Mouse (Mus musculus): ENCODE results near the gene Ift43. TPM values are rescaled to one million over a fixed set of nuclear protein-coding genes. Genes with fewer than 3 reads are reported as not detected.
A peak's percentile ranks its signal among the peaks of the same experiment; 100 is the strongest.

The Ift43 gene
- polyA plus RNA-seq, 1 experiment from 2014 or later: 35.2 TPM

DNA sequence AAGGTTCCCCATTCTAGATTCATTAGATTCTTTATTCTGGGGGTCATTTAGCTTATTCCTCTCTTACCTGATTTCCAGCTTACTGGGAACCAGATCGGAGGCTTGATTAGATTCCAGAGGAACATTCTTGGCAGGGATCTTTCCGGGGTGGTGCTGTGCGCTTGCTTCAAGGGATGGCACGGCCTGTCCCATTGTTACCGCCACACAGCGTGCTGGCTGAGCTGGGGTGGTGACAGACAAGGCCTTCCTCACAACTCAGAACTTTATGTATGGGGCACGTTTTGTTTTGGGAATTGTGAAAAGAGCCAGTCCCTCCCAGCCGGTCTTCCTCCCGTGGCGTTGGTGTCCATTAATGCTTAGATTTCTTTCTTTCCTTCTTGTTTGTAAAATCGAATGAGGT lies 21.1 kb downstream of the Ift43 start:
- H3K27ac ChIP-seq (replicated peaks): no peak overlapping the region
- no peak overlapping the region for H3K9ac ChIP-seq (replicated peaks)

DNA sequence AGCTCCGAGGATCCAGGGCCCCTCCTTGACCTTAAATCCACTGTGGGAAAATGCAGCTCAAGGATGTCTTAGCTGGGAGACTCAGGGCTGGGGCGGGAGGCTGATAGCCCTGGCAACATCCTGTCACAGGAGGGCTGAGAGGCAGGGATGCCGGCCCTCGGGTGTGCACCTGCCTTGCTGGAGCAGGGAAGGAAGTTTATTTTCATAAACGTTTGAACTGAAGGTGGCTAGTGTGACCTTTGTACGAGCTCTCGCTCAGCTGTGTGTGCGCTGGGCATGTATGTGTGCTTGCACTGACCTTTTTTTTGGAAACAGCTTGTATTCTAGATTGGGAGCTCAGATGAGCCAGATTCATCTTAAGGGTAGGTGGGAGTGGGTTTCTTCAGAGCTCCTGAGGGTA lies 21.5 kb downstream of the Ift43 start:
- no peak for ATAC-seq (ENCODE audit: low FRiP score)
- H3K27ac ChIP-seq (replicated peaks): peak overlapping the region; percentile 33; the same call in 1 of the 2 replicates
- WGBS: 40% methylated on average over 8 of the region's 8 CpGs

More for the DNA sequence above, 21.1 kb downstream of the Ift43 start:
- no peaks in the 10 kb centered on the region for H3K36me3 ChIP-seq
- no peak for ATAC-seq (ENCODE audit: low FRiP score)
- 34% methylated on average over 11 of the region's 11 CpGs for WGBS
- no peaks in the 10 kb centered on the region for H3K27me3 ChIP-seq (replicated peaks)
- peaks cover 18% of the 10 kb centered on the region for H3K4me1 ChIP-seq
- H3K4me3 ChIP-seq (replicated peaks): no peak overlapping the region
- no peak overlapping the region for H3K4me2 ChIP-seq
- no peaks in the 10 kb centered on the region for H3K9me3 ChIP-seq (replicated peaks)

DNA sequence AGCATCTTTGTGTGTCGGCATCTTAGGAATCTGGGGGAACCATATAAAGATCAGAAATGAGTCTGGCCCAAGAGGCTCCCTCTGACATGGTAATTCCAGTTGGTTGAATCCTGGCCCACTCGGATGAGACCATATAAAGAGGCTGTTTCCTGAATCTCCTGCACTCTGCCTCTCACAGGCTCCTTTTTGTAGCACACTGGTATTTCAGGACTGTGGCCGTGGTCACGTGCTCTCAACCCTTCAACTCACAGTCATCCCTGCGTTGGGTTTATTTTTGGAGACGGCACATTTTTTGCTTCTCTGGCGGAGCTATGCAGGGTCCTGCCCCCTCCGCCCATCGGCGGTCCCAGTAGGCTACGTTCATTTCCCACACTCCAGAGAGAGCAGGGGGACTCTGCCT lies 22.0 kb downstream of the Ift43 start:
- Histone ChIP-seq H3K27ac (replicated peaks) (peak overlapping the region; percentile 33; the same call in 1 of the 2 replicates), H3K9ac (replicated peaks) (no peak overlapping the region)

More for the DNA sequence above, 21.5 kb downstream of the Ift43 start:
- Histone ChIP-seq H3K4me2 (no peak overlapping the region), H3K36me3 (no peaks in the 10 kb centered on the region), H3K27me3 (replicated peaks) (no peaks in the 10 kb centered on the region), H3K9me3 (replicated peaks) (no peaks in the 10 kb centered on the region), H3K4me3 (replicated peaks) (no peak overlapping the region), H3K9ac (replicated peaks) (no peak overlapping the region), H3K4me1 (peaks cover 18% of the 10 kb centered on the region)

DNA sequence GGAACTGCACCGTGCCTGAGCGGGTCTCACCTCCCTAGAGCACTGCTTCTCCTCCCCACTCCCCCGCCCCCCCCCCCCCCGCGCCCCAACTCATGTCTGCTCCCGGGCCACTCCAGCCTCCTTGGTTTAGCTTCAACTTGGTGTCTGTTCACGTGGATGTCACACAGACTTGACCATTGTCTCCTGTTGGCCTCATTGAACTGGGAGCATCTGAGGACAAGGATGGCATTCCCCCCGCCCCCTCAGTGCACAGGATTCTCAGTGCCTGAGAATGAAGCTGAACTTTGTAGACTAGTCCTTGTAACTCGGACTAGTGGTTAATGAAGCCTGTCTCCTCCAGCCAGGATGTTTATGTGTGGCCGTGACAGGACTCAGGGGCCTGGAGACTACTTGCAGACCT lies 23.2 kb downstream of the Ift43 start:
- no peak for ATAC-seq (ENCODE audit: low FRiP score)
- H3K9ac ChIP-seq (replicated peaks): no peak overlapping the region
- H3K4me3 ChIP-seq (replicated peaks): no peak overlapping the region
- no peaks in the 10 kb centered on the region for H3K9me3 ChIP-seq (replicated peaks)
- H3K4me1 ChIP-seq: peaks cover 18% of the 10 kb centered on the region
- H3K27ac ChIP-seq (replicated peaks): no peak overlapping the region
- 80% methylated on average over 9 of the region's 10 CpGs for WGBS
- H3K27me3 ChIP-seq (replicated peaks): no peaks in the 10 kb centered on the region
- H3K4me2 ChIP-seq: no peak overlapping the region
- H3K36me3 ChIP-seq: no peaks in the 10 kb centered on the region

More for the DNA sequence above, 22.0 kb downstream of the Ift43 start:
- ATAC-seq (ENCODE audit: low FRiP score): no peak
- H3K27me3 ChIP-seq (replicated peaks): no peaks in the 10 kb centered on the region
- H3K36me3 ChIP-seq: no peaks in the 10 kb centered on the region
- H3K4me1 ChIP-seq: peaks cover 18% of the 10 kb centered on the region
- H3K4me3 ChIP-seq (replicated peaks): no peak overlapping the region
- no peak overlapping the region for H3K4me2 ChIP-seq
- H3K9me3 ChIP-seq (replicated peaks): no peaks in the 10 kb centered on the region
- WGBS: 82% methylated on average over 11 of the region's 11 CpGs

DNA sequence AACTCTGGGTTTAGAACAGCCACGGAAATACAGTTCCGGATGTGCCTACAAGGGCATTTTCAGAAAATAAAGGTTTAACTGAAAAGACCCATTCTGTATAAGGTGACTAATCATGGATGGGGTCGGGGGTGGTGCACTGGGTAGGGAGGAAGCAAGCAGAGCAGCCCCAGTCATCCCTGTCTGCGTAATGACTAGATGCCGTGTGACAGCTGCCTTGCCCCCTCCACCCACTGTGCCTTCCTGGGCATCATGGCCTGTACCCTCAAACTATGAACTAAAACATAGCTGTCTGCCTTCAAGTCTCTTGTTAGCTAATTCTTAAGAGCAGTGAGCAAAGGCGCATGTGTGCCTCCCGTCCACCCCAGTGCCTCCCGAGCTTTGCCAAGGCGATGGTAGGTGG lies 23.7 kb downstream of the Ift43 start:
- 91% methylated on average over 9 of the region's 9 CpGs for WGBS
- ATAC-seq (ENCODE audit: low FRiP score): no peak
- Histone ChIP-seq H3K4me1 (peaks cover 18% of the 10 kb centered on the region), H3K27me3 (replicated peaks) (no peaks in the 10 kb centered on the region), H3K36me3 (no peaks in the 10 kb centered on the region), H3K27ac (replicated peaks) (no peak overlapping the region), H3K9me3 (replicated peaks) (no peaks in the 10 kb centered on the region), H3K9ac (replicated peaks) (no peak overlapping the region), H3K4me3 (replicated peaks) (no peak overlapping the region), H3K4me2 (no peak overlapping the region)

DNA sequence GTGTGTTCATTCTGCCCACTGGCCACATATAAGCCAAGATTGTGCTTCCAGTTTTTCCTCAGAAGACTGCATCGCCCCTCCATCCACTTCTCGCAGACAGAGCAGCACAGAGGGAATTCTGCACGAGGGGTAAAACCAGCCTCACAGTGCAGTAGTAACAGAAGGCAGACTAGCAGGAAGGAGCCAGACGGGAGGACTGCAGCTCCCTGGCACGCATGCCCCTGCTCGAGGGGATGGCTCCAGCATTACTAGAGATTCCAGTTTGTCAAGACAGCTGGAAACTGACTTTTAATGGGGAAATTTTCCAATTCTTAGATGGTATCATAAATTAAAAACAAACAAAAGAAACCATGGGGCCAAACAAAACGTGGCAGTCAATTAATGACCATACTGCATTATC lies 25.3 kb downstream of the Ift43 start:
- ATAC-seq (ENCODE audit: low FRiP score): no peak
- H3K9me3 ChIP-seq (replicated peaks): no peaks in the 10 kb centered on the region
- H3K4me1 ChIP-seq: peaks cover 17% of the 10 kb centered on the region
- H3K4me3 ChIP-seq (replicated peaks): no peak overlapping the region
- H3K4me2 ChIP-seq: no peak overlapping the region
- no peaks in the 10 kb centered on the region for H3K27me3 ChIP-seq (replicated peaks)
- no peak overlapping the region for H3K27ac ChIP-seq (replicated peaks)
- H3K9ac ChIP-seq (replicated peaks): no peak overlapping the region
- no peaks in the 10 kb centered on the region for H3K36me3 ChIP-seq
- 68% methylated on average over 7 of the region's 7 CpGs for WGBS

DNA sequence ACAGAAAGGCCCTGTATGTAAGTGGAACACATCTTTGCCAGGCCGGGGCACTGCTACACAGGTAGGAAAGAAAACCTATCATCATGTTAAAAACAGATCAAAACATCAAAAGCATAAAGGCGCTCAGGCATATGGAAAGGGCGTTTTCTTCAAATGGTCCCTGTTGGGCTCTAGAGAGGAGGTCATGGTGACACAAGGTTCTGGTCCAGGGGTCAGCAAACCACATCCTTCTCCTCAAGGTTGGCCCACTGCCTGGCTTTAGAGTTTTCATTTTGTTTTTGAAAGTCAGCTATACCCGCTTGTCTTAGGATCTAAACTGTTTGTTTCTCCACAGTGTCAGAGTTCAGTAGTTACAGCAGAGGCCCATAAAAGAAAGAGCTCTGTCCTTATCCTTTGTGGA lies 27.2 kb downstream of the Ift43 start:
- Histone ChIP-seq H3K9ac (replicated peaks) (no peak overlapping the region), H3K27me3 (replicated peaks) (no peaks in the 10 kb centered on the region), H3K4me1 (no peaks in the 10 kb centered on the region), H3K4me3 (replicated peaks) (no peak overlapping the region), H3K27ac (replicated peaks) (no peak overlapping the region), H3K36me3 (no peaks in the 10 kb centered on the region), H3K4me2 (no peak overlapping the region), H3K9me3 (replicated peaks) (no peaks in the 10 kb centered on the region)
- WGBS: 92% methylated on average over 4 of the region's 4 CpGs
- no peak for ATAC-seq (ENCODE audit: low FRiP score)

DNA sequence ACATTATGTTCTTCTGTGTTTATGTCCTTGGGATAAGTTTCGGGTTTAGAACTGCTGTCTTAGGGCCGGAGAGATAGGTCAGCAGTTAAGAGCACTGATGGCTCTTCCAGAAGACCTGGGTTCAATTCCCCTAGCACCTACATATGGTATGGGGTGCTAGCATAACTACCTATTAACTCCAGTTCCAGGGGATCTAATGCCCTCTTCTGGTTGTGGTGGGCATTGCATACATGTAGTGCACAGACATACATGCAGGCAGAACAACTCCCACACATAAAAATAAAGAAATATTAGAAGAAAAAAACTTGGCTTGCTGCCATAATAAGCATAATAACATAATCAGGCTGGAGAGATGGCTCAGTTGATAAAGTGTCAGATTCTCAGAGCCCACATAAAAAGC lies 28.3 kb downstream of the Ift43 start:
- no peak overlapping the region for H3K4me3 ChIP-seq (replicated peaks)
- H3K9ac ChIP-seq (replicated peaks): no peak overlapping the region
- no peak overlapping the region for H3K27ac ChIP-seq (replicated peaks)
- H3K27me3 ChIP-seq (replicated peaks): no peaks in the 10 kb centered on the region
- H3K4me2 ChIP-seq: no peak overlapping the region
- H3K36me3 ChIP-seq: no peaks in the 10 kb centered on the region
- H3K9me3 ChIP-seq (replicated peaks): no peaks in the 10 kb centered on the region
- 92% methylated on average over 2 of the region's 2 CpGs for WGBS
- ATAC-seq (ENCODE audit: low FRiP score): no peak
- H3K4me1 ChIP-seq: no peaks in the 10 kb centered on the region

DNA sequence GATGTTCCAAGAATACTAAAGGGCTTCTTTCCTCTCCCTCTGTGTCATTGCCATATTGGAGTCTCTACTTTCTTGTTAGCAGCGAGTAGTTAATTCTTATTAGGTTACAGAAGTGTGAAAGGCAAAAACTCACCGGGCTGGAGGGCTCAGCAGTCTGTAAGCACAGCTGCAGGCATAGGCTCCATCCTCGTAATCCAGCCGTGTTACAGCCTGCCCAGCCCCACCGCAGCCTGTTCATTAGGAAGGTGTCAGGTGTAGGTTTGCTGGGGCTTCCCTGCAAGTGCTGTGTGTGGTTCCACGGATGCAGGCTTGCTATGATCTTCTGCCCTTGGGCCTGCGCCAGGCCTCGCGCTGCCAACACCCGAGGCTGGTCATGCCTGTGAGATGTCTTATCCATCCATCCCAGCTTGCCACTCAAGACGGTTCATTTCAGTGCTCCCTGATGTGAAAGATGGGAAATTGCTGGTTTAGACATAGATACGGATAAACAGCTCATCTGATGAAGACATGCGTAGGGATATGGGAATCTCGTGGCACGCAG lies 34.0 kb downstream of the Ift43 start:
- Histone ChIP-seq H3K36me3 (no peaks in the 10 kb centered on the region), H3K27ac (replicated peaks) (no peak overlapping the region), H3K27me3 (replicated peaks) (no peaks in the 10 kb centered on the region), H3K9me3 (replicated peaks) (no peaks in the 10 kb centered on the region), H3K4me3 (replicated peaks) (no peak overlapping the region), H3K4me2 (no peak overlapping the region), H3K4me1 (peaks cover 7% of the 10 kb centered on the region), H3K9ac (replicated peaks) (no peak overlapping the region)
- WGBS: 60% methylated on average over 15 of the region's 15 CpGs
- ATAC-seq (ENCODE audit: low FRiP score): no peak

DNA sequence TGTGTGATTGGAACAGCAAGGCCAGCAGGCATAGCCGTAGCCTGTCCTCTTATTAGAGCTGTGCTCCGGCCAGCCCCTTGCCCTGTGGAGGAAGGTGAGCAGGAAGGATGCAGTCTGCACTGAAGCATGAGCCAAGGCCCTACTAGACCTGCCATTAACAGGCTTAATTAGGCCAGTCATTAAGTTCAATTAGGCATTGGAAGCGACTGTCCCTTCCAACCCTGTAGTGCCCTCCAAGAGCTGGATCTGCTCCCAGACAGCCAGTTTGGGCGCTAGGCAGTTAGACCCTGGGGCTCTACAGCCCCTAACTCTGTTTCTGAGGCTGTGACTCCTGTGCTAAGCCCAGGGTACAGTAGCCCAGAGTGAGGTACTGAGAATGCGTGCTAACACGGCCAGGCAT lies 41.7 kb downstream of the Ift43 start:
- H3K9ac ChIP-seq (replicated peaks): no peak overlapping the region
- no peaks in the 10 kb centered on the region for H3K9me3 ChIP-seq (replicated peaks)
- no peaks in the 10 kb centered on the region for H3K27me3 ChIP-seq (replicated peaks)
- no peak overlapping the region for H3K4me3 ChIP-seq (replicated peaks)
- H3K36me3 ChIP-seq: no peaks in the 10 kb centered on the region
- H3K27ac ChIP-seq (replicated peaks): no peak overlapping the region
- H3K4me1 ChIP-seq: no peaks in the 10 kb centered on the region
- ATAC-seq (ENCODE audit: low FRiP score): no peak
- H3K4me2 ChIP-seq: no peak overlapping the region
- 62% methylated on average over 6 of the region's 6 CpGs for WGBS

DNA sequence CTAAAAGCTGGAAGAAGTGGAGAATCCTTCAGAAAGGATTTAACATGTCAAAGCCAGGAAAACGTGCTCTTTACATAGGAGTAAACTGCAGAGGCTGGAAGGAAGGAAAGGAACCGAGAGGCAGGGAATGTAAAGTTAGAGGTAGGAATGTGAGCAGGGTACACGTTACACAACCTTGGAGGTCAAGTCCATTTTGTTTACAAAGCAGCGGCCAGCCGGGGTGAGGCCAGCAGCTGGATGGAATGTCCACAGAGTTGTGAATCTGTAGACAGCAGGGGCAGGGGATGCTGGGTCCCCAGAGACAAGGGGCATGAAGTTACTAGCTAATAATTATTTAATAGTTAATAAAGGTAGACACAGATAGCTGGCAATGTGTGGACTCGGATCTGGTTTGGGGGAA lies 45.8 kb downstream of the Ift43 start:
- ATAC-seq (ENCODE audit: low FRiP score): no peak
- no peak overlapping the region for H3K4me3 ChIP-seq (replicated peaks)
- H3K4me1 ChIP-seq: no peaks in the 10 kb centered on the region
- H3K9ac ChIP-seq (replicated peaks): no peak overlapping the region
- no peaks in the 10 kb centered on the region for H3K9me3 ChIP-seq (replicated peaks)
- no peaks in the 10 kb centered on the region for H3K27me3 ChIP-seq (replicated peaks)
- 86% methylated on average over 6 of the region's 6 CpGs for WGBS
- no peaks in the 10 kb centered on the region for H3K36me3 ChIP-seq
- no peak overlapping the region for H3K27ac ChIP-seq (replicated peaks)
- H3K4me2 ChIP-seq: no peak overlapping the region

DNA sequence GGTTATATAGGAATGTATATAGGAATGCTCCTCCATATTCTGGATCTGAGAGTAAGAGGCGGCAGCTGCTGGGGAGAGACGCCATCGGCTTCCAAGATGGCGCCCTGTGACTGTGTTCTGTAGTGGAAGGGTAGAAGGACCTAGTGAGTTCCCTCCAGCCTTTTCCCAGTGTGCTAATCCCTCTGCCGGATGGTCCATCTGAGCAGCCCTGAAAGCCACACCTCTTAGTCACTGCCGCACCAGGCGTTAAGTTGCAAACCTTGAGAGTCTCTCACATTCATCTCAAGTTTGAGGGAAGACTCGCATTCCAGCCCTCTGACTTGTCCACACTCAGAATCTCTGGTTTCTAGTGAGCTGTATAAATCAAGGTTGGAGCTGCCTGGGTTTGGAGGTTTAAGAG lies 46.7 kb downstream of the Ift43 start:
- 91% methylated on average over 8 of the region's 8 CpGs for WGBS

DNA sequence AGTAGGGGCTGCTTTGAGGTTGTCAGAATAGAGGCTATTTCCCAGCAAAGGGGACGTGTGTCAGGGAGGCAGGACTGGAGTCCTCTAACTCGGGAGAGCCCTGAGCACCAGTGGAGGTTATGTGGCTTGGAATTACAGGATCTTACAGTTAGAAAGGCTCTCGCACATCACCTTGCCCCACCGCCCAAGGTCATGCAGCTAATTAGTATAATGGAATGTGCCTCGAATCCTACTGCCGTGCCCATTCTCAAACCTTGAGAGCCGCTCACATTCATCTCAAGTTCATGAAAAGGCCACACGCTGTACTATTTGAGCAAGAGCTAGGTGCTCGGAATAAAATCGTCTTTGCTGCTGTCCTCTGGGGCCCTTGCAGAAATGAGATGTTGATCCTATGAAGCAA lies 47.4 kb downstream of the Ift43 start:
- Histone ChIP-seq H3K27ac (replicated peaks) (no peak overlapping the region), H3K9me3 (replicated peaks) (no peaks in the 10 kb centered on the region), H3K4me2 (no peak overlapping the region), H3K4me1 (no peaks in the 10 kb centered on the region), H3K9ac (replicated peaks) (no peak overlapping the region), H3K27me3 (replicated peaks) (no peaks in the 10 kb centered on the region), H3K36me3 (no peaks in the 10 kb centered on the region), H3K4me3 (replicated peaks) (no peak overlapping the region)
- 69% methylated on average over 10 of the region's 10 CpGs for WGBS
- no peak for ATAC-seq (ENCODE audit: low FRiP score)

More for the DNA sequence above, 46.7 kb downstream of the Ift43 start:
- no peaks in the 10 kb centered on the region for H3K4me1 ChIP-seq
- no peak overlapping the region for H3K4me3 ChIP-seq (replicated peaks)
- no peak overlapping the region for H3K9ac ChIP-seq (replicated peaks)
- no peaks in the 10 kb centered on the region for H3K27me3 ChIP-seq (replicated peaks)
- no peaks in the 10 kb centered on the region for H3K36me3 ChIP-seq
- H3K27ac ChIP-seq (replicated peaks): no peak overlapping the region
- no peak for ATAC-seq (ENCODE audit: low FRiP score)
- H3K4me2 ChIP-seq: no peak overlapping the region
- H3K9me3 ChIP-seq (replicated peaks): no peaks in the 10 kb centered on the region
